Mouse (Mus musculus) Patski (cell line): Measurements from ENCODE around the gene Ntn4. TPM values are rescaled to one million over a fixed set of nuclear protein-coding genes. Genes with fewer than 3 reads are reported as not detected.

Experiments used
- ATAC-seq: fragments of 100-300 bp; one replicate; pipeline ENCODE4 v1.8.0; 2021
- CTCF ChIA-PET: fragments of 350-600 bp; sonication (Branson Sonifier 250); formaldehyde crosslinking; loops from one replicate; lab custom pipeline; 2022; ENCODE audit warnings: inconsistent platforms; lab: Charles Lee
- POLR2A ChIA-PET: fragments of 350-600 bp; sonication (Branson Sonifier 250); formaldehyde crosslinking; loops from one replicate; lab custom pipeline; 2022; ENCODE audit warnings: antibody characterized with exemption, inconsistent platforms; lab: Charles Lee
- DNase-seq: peaks from one replicate; pipeline ENCODE4 v3.0.0-alpha.2; 2011; ENCODE audit warnings: low read depth, low spot score
- H3K27me3 ChIP-seq: fragments of 371-371 bp; one replicate; pipeline ENCODE4 v1.5.1; 2021
- CTCF ChIP-seq: fragments of 100-300 bp; IDR thresholded peaks from one replicate; pipeline ENCODE4 v1.5.1; 2021
- in situ Hi-C: fragments of 300-500 bp; cut with MboI; formaldehyde crosslinking; loops from 3 replicates; pipeline ENCODE4 v1.11.1; 2018; ENCODE audit warnings: low pct_unique_long_range_greater_than_20kb, mixed read lengths
- polyA plus RNA-seq: library from polyadenylated mRNA; unstranded; gene quantifications from one replicate; pipeline ENCODE4 v1.2.3, GENCODE M21; 2021

Ntn4 gene
- polyA plus RNA-seq, 1 experiment from 2014 or later = 159 TPM

GRCm38 (mm10) chr10:93653322-93653721, 12.8 kb downstream of the Ntn4 start:
- POLR2A ChIA-PET = no interaction called here
- in situ Hi-C loops = no loop called here
- H3K27me3 ChIP-seq = no peaks in the 10 kb centered on the region
- CTCF ChIA-PET = interaction anchor here (0.6 kb wide), 1 partner anchor 189 kb away, joined by 3 read pairs; no protein-coding TSS in a partner anchor
- ATAC-seq = no peak
- no peak for TF ChIP-seq CTCF
- no peak for DNase-seq

DNA sequence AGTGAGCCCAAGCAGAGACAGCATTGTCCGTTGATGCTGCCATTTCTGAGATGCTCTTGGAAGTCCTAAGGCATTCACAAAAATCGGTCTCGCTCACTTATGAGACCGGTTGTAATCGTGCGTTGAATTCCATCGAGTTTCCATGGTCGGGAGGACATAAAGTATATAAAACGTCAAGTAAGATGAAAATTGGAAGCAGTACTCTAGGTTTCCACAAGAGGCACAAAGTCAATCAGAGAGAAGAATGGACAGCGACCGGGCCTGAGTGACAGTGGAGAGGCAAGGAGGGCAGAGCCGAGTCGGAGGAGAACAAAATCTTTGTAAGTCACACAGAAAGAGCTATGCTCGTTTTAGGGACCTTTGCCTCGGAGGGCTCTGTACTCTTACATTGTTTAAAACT, 14.9 kb downstream of the Ntn4 start:
- ChIA-PET CTCF (no interaction called here), POLR2A (no interaction called here)
- no peaks in the 10 kb centered on the region for H3K27me3 ChIP-seq
- no peak for DNase-seq
- in situ Hi-C loops = no loop called here
- TF ChIP-seq CTCF = no peak
- no peak for ATAC-seq

GRCm38 (mm10) chr10:93659792-93660191, 19.3 kb downstream of the Ntn4 start:
- ChIA-PET POLR2A (no interaction called here), CTCF (interaction anchor here (1.4 kb wide), 1 partner anchor 15 kb away, joined by 3 read pairs; no protein-coding TSS in a partner anchor)
- no peak for ATAC-seq
- DNase-seq = no peak
- in situ Hi-C loops = no loop called here
- no peaks in the 10 kb centered on the region for H3K27me3 ChIP-seq
- no peak for TF ChIP-seq CTCF

DNA sequence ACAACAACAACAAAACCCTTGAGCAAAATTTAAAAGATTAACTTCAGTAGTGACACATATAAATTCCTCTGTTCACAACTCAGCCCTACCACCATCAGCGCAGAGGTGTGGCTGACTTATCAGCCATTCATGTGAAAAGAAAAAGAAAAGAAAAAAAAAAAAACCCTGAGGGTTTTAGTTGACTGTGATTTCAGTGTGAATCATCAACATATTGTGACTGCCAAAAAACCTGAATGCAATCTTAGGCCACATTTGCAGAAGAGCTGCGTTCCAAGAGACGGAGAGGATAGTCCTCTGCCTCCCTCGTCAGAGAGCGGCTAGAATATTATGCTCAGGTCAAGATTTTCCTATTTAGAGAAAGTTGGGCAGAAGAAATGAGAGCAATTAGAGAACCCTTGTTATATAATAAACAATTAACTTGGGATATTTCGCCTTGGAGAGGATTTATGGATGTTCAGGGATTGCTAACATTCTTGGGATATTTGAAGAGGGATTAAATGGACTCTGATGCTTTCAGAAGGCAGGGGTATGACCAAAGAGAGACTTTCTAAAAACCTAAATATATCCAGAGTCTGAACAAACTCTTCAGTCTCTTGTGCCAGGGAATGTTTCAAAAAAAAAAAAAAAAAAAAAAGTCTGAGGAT, 21.0 kb downstream of the Ntn4 start:
- ATAC-seq (peak; percentile 87), DNase-seq (no peak)
- no peak for TF ChIP-seq CTCF
- in situ Hi-C loops = no loop called here
- ChIA-PET CTCF (interaction anchor here (0.7 to 1.2 kb wide), 7 partner anchors 10 to 116 kb away, joined by 3 to 4 read pairs (median 3); no protein-coding TSS in a partner anchor), POLR2A (interaction anchor here (0.6 to 1.1 kb wide), 4 partner anchors 11 to 938 kb away, joined by 3 to 7 read pairs (median 4); no protein-coding TSS in a partner anchor)
- H3K27me3 ChIP-seq = no peaks in the 10 kb centered on the region

- no peak for DNase-seq
- H3K27me3 ChIP-seq = no peaks in the 10 kb centered on the region
- no peak for TF ChIP-seq CTCF
- ATAC-seq = peak; percentile 24
- ChIA-PET CTCF (interaction anchor here (0.7 to 1.2 kb wide), 6 partner anchors 9 to 115 kb away, joined by 3 to 4 read pairs (median 3); no protein-coding TSS in a partner anchor), POLR2A (interaction anchor here (0.6 kb wide), 1 partner anchor 939 kb away, joined by 3 read pairs; no protein-coding TSS in a partner anchor)
- in situ Hi-C loops = no loop called here
These were observed 21.5 kb downstream of the Ntn4 start for GRCm38 (mm10) chr10:93662018-93662417.

DNA sequence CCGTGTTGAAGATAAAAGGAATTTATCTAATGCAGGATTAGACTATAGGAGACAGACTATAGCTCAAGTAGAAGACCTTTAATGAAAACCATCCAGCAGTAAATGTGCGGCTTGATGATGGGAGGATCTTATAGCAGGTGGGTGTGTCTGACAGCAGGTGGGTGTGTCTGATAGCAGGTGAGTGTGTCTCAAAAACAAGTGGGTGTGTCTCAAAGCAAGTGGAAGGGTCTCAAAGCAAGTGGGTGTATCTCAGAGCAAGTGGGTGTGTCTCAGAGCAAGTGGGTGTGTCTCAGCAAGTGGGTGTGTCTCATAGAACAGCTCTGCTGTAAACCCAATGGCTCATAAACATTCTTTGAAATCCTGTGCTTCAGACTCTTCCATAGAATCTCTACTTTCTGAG, 25.7 kb downstream of the Ntn4 start:
- in situ Hi-C loops = no loop called here
- ChIA-PET CTCF (interaction anchor here (1.3 to 1.7 kb wide), 2 partner anchors 10 to 17 kb away, joined by 3 to 9 read pairs; no protein-coding TSS in a partner anchor), POLR2A (interaction anchor here (0.7 kb wide), 1 partner anchor 20 kb away, joined by 3 read pairs; no protein-coding TSS in a partner anchor)
- no peaks in the 10 kb centered on the region for H3K27me3 ChIP-seq
- ATAC-seq = no peak
- TF ChIP-seq CTCF = no peak
- no peak for DNase-seq

DNA sequence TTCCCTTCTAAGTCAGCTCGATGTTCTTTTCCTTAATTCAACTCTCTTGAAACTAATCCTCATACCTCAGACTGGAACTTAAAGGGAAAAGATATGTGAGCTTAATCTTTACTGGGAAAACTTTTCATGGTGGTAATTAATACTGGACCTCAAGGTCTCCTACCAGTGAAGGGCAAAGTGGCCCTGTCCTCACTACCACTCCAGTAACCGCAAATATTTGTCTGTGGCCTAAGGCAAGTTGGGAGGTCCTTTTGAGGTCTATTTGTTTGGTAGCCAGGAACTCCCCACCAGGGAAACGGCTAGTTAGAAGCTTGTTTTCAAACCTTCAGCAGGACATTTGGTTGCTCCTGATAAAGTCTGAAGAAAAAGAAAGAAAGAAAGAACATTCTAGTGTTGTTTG, 26.5 kb downstream of the Ntn4 start:
- peak; percentile 51 for ATAC-seq
- ChIA-PET CTCF (interaction anchor here (1.3 to 1.7 kb wide), 2 partner anchors 9 to 18 kb away, joined by 3 to 9 read pairs; no protein-coding TSS in a partner anchor), POLR2A (interaction anchor here (1.1 to 1.3 kb wide), 2 partner anchors 25 to 109 kb away, joined by 3 read pairs; no protein-coding TSS in a partner anchor)
- H3K27me3 ChIP-seq = no peaks in the 10 kb centered on the region
- in situ Hi-C loops = no loop called here
- TF ChIP-seq CTCF = no peak
- no peak for DNase-seq

DNA sequence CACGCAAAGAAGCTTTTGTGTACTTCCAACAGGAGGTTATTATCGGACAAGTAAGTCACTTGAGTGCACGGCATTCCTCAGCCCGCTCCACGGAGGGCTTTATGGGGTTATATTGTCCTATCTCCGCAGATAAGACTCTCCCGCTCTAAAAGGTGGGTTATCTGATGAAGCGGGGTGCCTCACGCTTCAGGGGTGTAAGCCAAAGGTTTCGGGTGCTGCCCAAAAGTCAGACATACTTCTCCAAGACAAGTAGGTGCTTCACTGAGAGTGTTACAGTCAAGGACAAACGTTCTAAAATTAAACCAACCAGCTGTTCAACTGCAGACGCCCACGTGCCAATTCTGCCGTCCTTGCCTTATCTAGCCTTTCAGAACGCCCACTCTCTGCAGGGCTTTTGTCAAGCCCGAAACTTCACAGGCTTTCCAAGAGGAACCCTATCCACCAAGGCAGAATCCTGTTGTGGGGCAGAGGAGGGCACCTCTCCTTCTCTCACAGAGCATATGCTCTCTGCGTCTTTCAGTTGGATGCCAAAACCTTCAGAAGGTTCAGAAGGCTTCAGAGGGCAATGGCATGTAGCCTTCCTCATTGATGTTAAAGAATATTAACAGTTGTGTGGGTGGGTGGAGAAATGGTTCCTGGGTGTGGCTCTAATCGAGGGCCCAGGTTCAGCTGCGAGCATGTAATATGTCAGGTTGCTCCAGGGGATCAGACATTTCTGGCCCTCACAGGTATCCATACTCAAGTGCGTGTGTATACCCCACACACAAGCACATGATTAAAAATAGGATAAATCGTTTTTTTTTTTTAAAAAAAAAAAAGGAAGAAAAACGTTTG, 32.4 kb downstream of the Ntn4 start:
- CTCF ChIA-PET = no interaction called here
- ATAC-seq (no peak), DNase-seq (no peak)
- H3K27me3 ChIP-seq = no peaks in the 10 kb centered on the region
- POLR2A ChIA-PET = interaction anchor here (0.7 kb wide), 1 partner anchor 30 kb away, joined by 4 read pairs; no protein-coding TSS in a partner anchor
- in situ Hi-C loops = no loop called here
- no peak for TF ChIP-seq CTCF

- no peak for TF ChIP-seq CTCF
- in situ Hi-C loops = no loop called here
- ChIA-PET POLR2A (no interaction called here), CTCF (no interaction called here)
- DNase-seq = no peak
- H3K27me3 ChIP-seq = no peaks in the 10 kb centered on the region
- no peak for ATAC-seq
These were observed 38.9 kb downstream of the Ntn4 start for GRCm38 (mm10) chr10:93679191-93680007.
